Mouse (Mus musculus) testis, adult 2 months (tissue): ENCODE measurements around the gene Galnt10. TPM values are rescaled to one million over a fixed set of nuclear protein-coding genes. Genes with fewer than 3 reads are reported as not detected.

ENCODE experiments used
- H3K27ac ChIP-seq: fragments of 200-500 bp; 2 replicates; pipeline ENCODE4 v1.5.1; 2012; ENCODE audit warnings: low read depth, low read length; ENCODE audit not compliant: control insufficient read depth, insufficient read depth
- H3K27me3 ChIP-seq: fragments of 200-500 bp; 2 replicates; pipeline ENCODE4 v1.6.1; 2012; ENCODE audit warnings: mild to moderate bottlenecking, low read length, moderate library complexity; ENCODE audit not compliant: control insufficient read depth, insufficient read depth
- H3K36me3 ChIP-seq: fragments of 200-500 bp; 2 replicates; pipeline ENCODE4 v1.6.1; 2012; ENCODE audit warnings: mild to moderate bottlenecking, low read length; ENCODE audit not compliant: control insufficient read depth, insufficient read depth
- H3K4me1 ChIP-seq: fragments of 200-500 bp; 2 replicates; pipeline ENCODE4 v1.6.1; 2012; ENCODE audit warnings: low read length; ENCODE audit not compliant: control insufficient read depth, insufficient read depth
- H3K4me3 ChIP-seq: fragments of 200-500 bp; 2 replicates; pipeline ENCODE4 v1.5.1; 2012; ENCODE audit warnings: low read depth, mild to moderate bottlenecking, low read length, moderate library complexity, mixed read lengths; ENCODE audit not compliant: control insufficient read depth
- CTCF ChIP-seq: fragments of 200-500 bp; IDR thresholded peaks from 2 replicates; pipeline ENCODE4 v1.5.1; 2012; ENCODE audit warnings: low read depth, mild to moderate bottlenecking, inconsistent platforms, low read length, moderate library complexity; ENCODE audit not compliant: control insufficient read depth, insufficient read depth, insufficient replicate concordance
- POLR2A ChIP-seq: fragments of 200-500 bp; IDR thresholded peaks from 2 replicates; pipeline ENCODE4 v1.6.1; 2012; ENCODE audit warnings: low read depth, mild to moderate bottlenecking, inconsistent platforms, low read length, moderate library complexity; ENCODE audit not compliant: control insufficient read depth
- polyA plus RNA-seq: library from polyadenylated mRNA; depleted of rRNA; stranded (reverse); fragments of >200 nt; gene quantifications from 2 replicates; pipeline ENCODE4 v1.2.3, GENCODE M21; 2012

The Galnt10 gene
- polyA plus RNA-seq, 1 experiment: 25.9 TPM

DNA sequence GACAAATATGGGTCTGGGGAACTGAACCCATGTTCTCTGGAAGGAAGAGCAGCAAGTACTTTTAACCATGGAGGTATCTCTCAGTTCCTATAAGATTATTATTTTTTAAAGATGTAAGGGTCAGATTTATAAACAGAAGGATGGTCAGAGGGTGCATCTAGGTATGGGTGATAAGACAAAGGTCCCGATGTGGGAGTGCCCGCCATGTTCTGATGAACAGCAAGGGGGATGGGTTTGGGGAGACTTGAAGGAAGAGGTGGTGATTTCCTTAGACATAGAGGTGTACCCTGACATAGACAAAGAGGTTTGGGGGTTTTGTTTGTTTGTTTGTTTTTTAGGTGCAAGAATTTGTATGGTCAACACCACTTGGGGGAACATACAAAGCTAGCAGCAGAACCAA lies 1.6 kb upstream of the Galnt10 start:
- no peak overlapping the region for H3K4me3 ChIP-seq
- no peaks in the 10 kb centered on the region; the same call in 1 of the 2 replicates for H3K4me1 ChIP-seq
- no peak overlapping the region for H3K27ac ChIP-seq
- no peaks in the 10 kb centered on the region for H3K27me3 ChIP-seq
- no peaks in the 10 kb centered on the region for H3K36me3 ChIP-seq
- no peak for TF ChIP-seq CTCF
- TF ChIP-seq POLR2A: no peak

DNA sequence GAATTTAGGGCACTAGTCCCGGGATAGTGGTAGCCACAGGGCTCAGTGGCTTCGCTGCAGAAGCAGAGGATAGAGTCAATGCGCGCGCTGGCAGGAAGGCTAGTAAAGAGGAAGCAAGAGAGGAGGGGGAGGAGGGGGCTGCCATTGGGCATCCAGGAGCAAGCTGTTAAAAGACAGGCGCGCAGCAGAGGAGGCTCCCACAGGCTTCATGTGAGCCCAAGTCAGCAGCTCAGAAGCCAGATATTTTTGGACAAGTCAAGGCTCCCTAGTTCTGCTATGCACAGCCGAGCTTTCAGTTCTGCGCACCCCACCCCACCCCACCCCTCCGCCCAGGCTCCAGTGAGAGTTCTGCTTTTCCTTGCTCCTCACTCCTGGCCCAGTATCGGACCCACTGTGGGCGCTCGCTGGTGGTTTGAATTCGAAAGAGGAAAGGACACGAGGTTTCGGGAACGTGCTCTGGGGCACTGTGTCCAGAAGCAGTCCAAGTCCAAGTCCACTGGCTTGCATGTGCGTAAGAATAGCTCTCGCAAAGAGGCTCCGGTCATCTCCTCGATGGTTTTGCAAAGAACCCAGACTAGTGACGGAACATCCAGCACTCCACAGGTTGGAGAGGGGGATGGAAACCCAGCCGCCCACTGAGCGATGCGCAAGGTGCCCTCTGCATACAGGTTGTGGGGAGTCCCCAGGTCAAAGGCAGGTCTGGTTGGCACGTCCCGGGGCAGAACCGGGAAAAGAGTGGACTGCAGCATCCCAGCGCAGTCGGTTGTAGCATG lies 811 bp upstream of the Galnt10 start:
- Histone ChIP-seq H3K4me3 (peak overlapping the region; percentile 79), H3K27ac (peak overlapping the region; percentile 50), H3K4me1 (no peaks in the 10 kb centered on the region; the same call in 1 of the 2 replicates), H3K36me3 (no peaks in the 10 kb centered on the region), H3K27me3 (no peaks in the 10 kb centered on the region)
- TF ChIP-seq CTCF: no peak
- TF ChIP-seq POLR2A: no peak

GRCm38 (mm10) chr11:57645847-57646246 lies 605 bp downstream of the Galnt10 start:
- Histone ChIP-seq H3K27ac (no peak overlapping the region), H3K36me3 (no peaks in the 10 kb centered on the region), H3K27me3 (no peaks in the 10 kb centered on the region), H3K4me1 (no peaks in the 10 kb centered on the region; the same call in 1 of the 2 replicates), H3K4me3 (peak overlapping the region; percentile 79)
- TF ChIP-seq POLR2A (no peak), CTCF (no peak)

DNA sequence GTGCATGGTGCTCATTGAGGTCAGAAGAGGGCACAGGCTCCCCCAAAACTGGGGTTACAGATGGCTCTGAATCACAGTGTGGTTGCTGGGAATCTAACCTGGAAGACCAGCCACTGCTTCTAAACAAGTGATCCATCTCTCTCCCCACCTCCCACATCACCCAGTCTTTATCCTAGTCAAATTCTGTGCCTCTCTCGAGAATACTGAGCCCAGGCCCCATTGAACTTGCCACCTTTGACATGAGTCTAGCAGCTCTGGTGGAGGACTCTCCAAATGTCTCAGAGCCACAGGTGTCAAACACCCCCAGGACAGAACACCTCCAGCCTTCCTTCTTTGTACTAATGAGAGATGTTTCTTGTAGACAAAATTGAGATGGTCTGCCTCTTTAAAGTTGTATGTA lies 1.2 kb downstream of the Galnt10 start:
- no peaks in the 10 kb centered on the region for H3K36me3 ChIP-seq
- no peak overlapping the region for H3K27ac ChIP-seq
- TF ChIP-seq POLR2A (no peak), CTCF (no peak)
- H3K27me3 ChIP-seq: no peaks in the 10 kb centered on the region
- peak overlapping the region; percentile 66 for H3K4me3 ChIP-seq
- peaks cover 4% of the 10 kb centered on the region for H3K4me1 ChIP-seq

GRCm38 (mm10) chr11:57646940-57647339 lies 1.7 kb downstream of the Galnt10 start:
- no peaks in the 10 kb centered on the region for H3K36me3 ChIP-seq
- no peaks in the 10 kb centered on the region for H3K27me3 ChIP-seq
- TF ChIP-seq POLR2A: no peak
- no peak for TF ChIP-seq CTCF
- peaks cover 7% of the 10 kb centered on the region for H3K4me1 ChIP-seq
- H3K27ac ChIP-seq: no peak overlapping the region
- H3K4me3 ChIP-seq: peak overlapping the region; percentile 66

GRCm38 (mm10) chr11:57647446-57647845 lies 2.2 kb downstream of the Galnt10 start:
- TF ChIP-seq CTCF (no peak), POLR2A (no peak)
- Histone ChIP-seq H3K4me1 (peaks cover 7% of the 10 kb centered on the region), H3K36me3 (no peaks in the 10 kb centered on the region), H3K27me3 (no peaks in the 10 kb centered on the region), H3K27ac (no peak overlapping the region), H3K4me3 (peak overlapping the region; percentile 66)

DNA sequence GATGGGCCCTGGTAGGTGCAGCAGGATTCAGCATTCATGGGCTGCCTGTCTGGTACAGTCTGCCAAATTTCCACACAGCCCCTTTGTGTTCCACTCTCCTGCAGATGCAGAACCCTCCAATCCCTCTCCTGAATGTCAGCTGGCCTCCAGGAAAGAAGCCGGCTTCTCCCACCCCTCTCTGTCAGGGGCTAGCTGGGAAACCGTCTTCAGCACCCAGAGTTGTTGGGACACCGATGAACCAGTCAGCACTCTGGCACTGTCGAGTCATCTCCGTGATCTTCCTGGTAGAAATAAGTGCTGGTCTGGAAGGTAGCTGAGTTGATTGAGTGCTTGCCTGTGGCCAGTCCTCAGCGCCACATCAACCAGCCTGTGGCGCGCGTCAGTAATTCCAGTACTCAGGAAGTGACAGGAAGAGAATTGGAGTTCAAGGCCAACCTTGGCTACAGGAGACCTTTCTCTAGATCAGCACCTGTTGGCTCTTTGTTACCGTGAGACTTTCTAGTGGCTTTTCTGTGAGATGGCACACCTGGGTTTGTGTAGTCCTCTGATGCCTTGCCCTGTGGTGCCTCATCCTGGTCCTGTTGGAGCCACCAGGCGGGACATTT lies 3.1 kb downstream of the Galnt10 start:
- Histone ChIP-seq H3K27me3 (no peaks in the 10 kb centered on the region), H3K4me1 (peaks cover 7% of the 10 kb centered on the region), H3K36me3 (no peaks in the 10 kb centered on the region), H3K4me3 (peak overlapping the region; percentile 66), H3K27ac (no peak overlapping the region)
- TF ChIP-seq CTCF (no peak), POLR2A (no peak)
